9 mouse cellular contexts compared by ENCODE assay signal in genomic region chr10:62687032-62687674, GRCm38 (mm10). TPM values are rescaled to one million over a fixed set of nuclear protein-coding genes. Genes with fewer than 3 reads are reported as not detected.
DNase-seq lines count a peak whose midpoint lies in the region; ATAC-seq and TF ChIP-seq lines count a peak whose summit lies in the region.
"Had no signal": no experiment of that assay in that cellular context is flagged by ENCODE, and none has a peak within 500 bp of the region (broad histone marks: within the 10 kb centered on the region; RNA-seq: fewer than 3 reads in every experiment).

No protein-coding gene starts in this region.

- H3K4me3 ChIP-seq in embryonic facial prominence, embryonic 14.5 days (ENCODE audit: low read depth, low read length), result no peak overlapping the region
- H3K4me3 ChIP-seq in hindbrain, embryonic 14.5 days (replicated peaks; ENCODE audit: low read length), result no peak overlapping the region
- H3K4me3 ChIP-seq in midbrain, embryonic 15.5 days, result no peak overlapping the region
- no peak overlapping the region for H3K4me3 ChIP-seq in left cerebral cortex, adult 2 months

- ATAC-seq in embryonic facial prominence, embryonic 14.5 days (ENCODE audit: low read depth), result peak; percentile 85
- peak; percentile 88 for ATAC-seq in hindbrain, embryonic 14.5 days (ENCODE audit: low FRiP score)
- peak; percentile 89 for ATAC-seq in midbrain, embryonic 15.5 days (replicated peaks)

- TF ChIP-seq CTCF in left cerebral cortex, adult 2 months (IDR thresholded peaks at IDR 0.05), result no peak

- H3K27ac ChIP-seq in embryonic facial prominence, embryonic 14.5 days (replicated peaks; ENCODE audit: low read depth, low read length), result peak overlapping the region; percentile 45; the same call in 1 of the 2 replicates
- peak overlapping the region; percentile 38; the same call in 1 of the 2 replicates for H3K27ac ChIP-seq in hindbrain, embryonic 14.5 days
- peak overlapping the region; percentile 28; the same call in 1 of the 2 replicates for H3K27ac ChIP-seq in midbrain, embryonic 15.5 days
- no peak overlapping the region for H3K27ac ChIP-seq in left cerebral cortex, adult 2 months

- H3K9me3 ChIP-seq in embryonic facial prominence, embryonic 14.5 days (ENCODE audit: control insufficient read depth, low read length), result no peaks in the 10 kb centered on the region
- no peaks in the 10 kb centered on the region for H3K9me3 ChIP-seq in hindbrain, embryonic 14.5 days (ENCODE audit: control insufficient read depth, low read length)
- no peaks in the 10 kb centered on the region for H3K9me3 ChIP-seq in midbrain, embryonic 15.5 days

- peaks cover 8% of the 10 kb centered on the region for H3K4me1 ChIP-seq in embryonic facial prominence, embryonic 14.5 days (ENCODE audit: control insufficient read depth, insufficient read depth, low read length)
- peaks cover 14% of the 10 kb centered on the region for H3K4me1 ChIP-seq in hindbrain, embryonic 14.5 days (replicated peaks; ENCODE audit: control insufficient read depth, insufficient read depth, low read length)
- peaks cover 13% of the 10 kb centered on the region for H3K4me1 ChIP-seq in midbrain, embryonic 15.5 days

- DNase-seq in ZHBTc4 (ENCODE audit: low read depth, low spot score), result peak; percentile 32
- peak; percentile 85 for DNase-seq in embryonic facial prominence, embryonic 14.5 days (ENCODE audit: low spot score)
- peak; percentile 63 for DNase-seq in hindbrain, embryonic 14.5 days (ENCODE audit: low spot score)
- DNase-seq in heart, postnatal 25 days (ENCODE audit: low spot score), result no peak
- DNase-seq in cerebellum, adult 8-10 months, result no peak
- DNase-seq in left cerebral cortex, adult 2 months (ENCODE audit: extremely low spot score in 1 of 2, low spot score in 2 of 2), result no peak
- DNase-seq in layer of hippocampus, adult 8-10 months (ENCODE audit: low spot score in 2 of 2), result no peak
- DNase-seq: heart, postnatal 36 days had no signal

- intact Hi-C loops in heart, postnatal 25 days (cut with DNase I), result no loop called here
- intact Hi-C loops in left cerebral cortex, adult 2 months (cut with DNase I), result no loop called here

- no peaks in the 10 kb centered on the region for H3K36me3 ChIP-seq in embryonic facial prominence, embryonic 14.5 days (ENCODE audit: control insufficient read depth, insufficient read depth, low read length)
- no peaks in the 10 kb centered on the region for H3K36me3 ChIP-seq in hindbrain, embryonic 14.5 days (replicated peaks; ENCODE audit: control insufficient read depth, insufficient read depth)
- no peaks in the 10 kb centered on the region for H3K36me3 ChIP-seq in midbrain, embryonic 15.5 days (replicated peaks)

- no peaks in the 10 kb centered on the region for H3K27me3 ChIP-seq in embryonic facial prominence, embryonic 14.5 days (replicated peaks; ENCODE audit: control insufficient read depth, insufficient read depth, low read length)
- peaks cover 28% of the 10 kb centered on the region for H3K27me3 ChIP-seq in hindbrain, embryonic 14.5 days (ENCODE audit: control insufficient read depth, insufficient read depth, low read length)
- H3K27me3 ChIP-seq in midbrain, embryonic 15.5 days (replicated peaks), result peaks cover 20% of the 10 kb centered on the region; the same call in 1 of the 2 replicates

- H3K4me2 ChIP-seq in embryonic facial prominence, embryonic 14.5 days (ENCODE audit: low read depth, low read length), result 0 out of 2 replicates have a peak overlapping the region, but pooled peaks have one; percentile 10
- H3K4me2 ChIP-seq in hindbrain, embryonic 14.5 days (replicated peaks), result peak overlapping the region; percentile 25
- peak overlapping the region; percentile 17 for H3K4me2 ChIP-seq in midbrain, embryonic 15.5 days

- WGBS in embryonic facial prominence, embryonic 14.5 days, result 32% methylated on average over 8 of the region's 15 CpGs
- 11% methylated on average over 15 of the region's 15 CpGs for WGBS in hindbrain, embryonic 14.5 days
- 9% methylated on average over 14 of the region's 15 CpGs for WGBS in midbrain, embryonic 15.5 days

- H3K9ac ChIP-seq in embryonic facial prominence, embryonic 14.5 days (ENCODE audit: low read depth, low read length), result peak overlapping the region; percentile 21; the same call in 1 of the 2 replicates
- 0 out of 2 replicates have a peak overlapping the region, but pooled peaks have one; percentile 6 for H3K9ac ChIP-seq in hindbrain, embryonic 14.5 days
- no peak overlapping the region for H3K9ac ChIP-seq in midbrain, embryonic 15.5 days

RNA-seq across cellular contexts. Expression of gene Ddx50, which starts 36.1 kb away (rescaled TPM):
- polyA plus RNA-seq in embryonic facial prominence, embryonic 14.5 days (2014; fragmentation: Nextera tagmentation; extraction: Ambion mirVana), result 149 and 153 TPM in 2 replicates
- 87.5 and 90.1 TPM in 2 replicates for polyA plus RNA-seq in hindbrain, embryonic 14.5 days (2014; fragmentation: Nextera tagmentation; extraction: Ambion mirVana)
- 83.7 and 88.1 TPM in 2 replicates for polyA plus RNA-seq in midbrain, embryonic 15.5 days (2015; fragmentation: Nextera tagmentation; extraction: Ambion mirVana)
- total RNA-seq in heart, postnatal 25 days (2021), result 10 to 100 TPM; 48.2 to 51.7 TPM
- 10 to 100 TPM; 86.3 to 91.1 TPM for total RNA-seq in left cerebral cortex, adult 2 months (2021)
- total RNA-seq in layer of hippocampus, adult 8-10 months (2022), result 10 to 100 TPM; 79.4 to 94.0 (median 85.6) TPM

RNA-seq across cellular contexts. Expression of gene Stox1, which starts 38.8 kb away (rescaled TPM):
- 1.2 and 2.8 TPM in 2 replicates for polyA plus RNA-seq in embryonic facial prominence, embryonic 14.5 days (2014; fragmentation: Nextera tagmentation; extraction: Ambion mirVana)
- 4.3 and 5.2 TPM in 2 replicates for polyA plus RNA-seq in hindbrain, embryonic 14.5 days (2014; fragmentation: Nextera tagmentation; extraction: Ambion mirVana)
- 3.3 and 4.2 TPM in 2 replicates for polyA plus RNA-seq in midbrain, embryonic 15.5 days (2015; fragmentation: Nextera tagmentation; extraction: Ambion mirVana)
- total RNA-seq in heart, postnatal 25 days (2021), result under 1 TPM; 0.70 to 0.89 TPM
- 1 to 10 TPM; 4.2 to 5.8 TPM for total RNA-seq in left cerebral cortex, adult 2 months (2021)
- 1 to 10 TPM; 2.4 to 3.7 (median 2.5) TPM for total RNA-seq in layer of hippocampus, adult 8-10 months (2022)

Comparison
In these comparisons a context has a peak if more than half of its experiments do, and no peak if none do; other contexts are left out.
1. DNase-seq: peak in ZHBTc4 (single experiment), embryonic facial prominence, embryonic 14.5 days (single experiment) and hindbrain, embryonic 14.5 days (single experiment); none in heart, postnatal 25 days (single experiment), cerebellum, adult 8-10 months (single experiment), left cerebral cortex, adult 2 months (0 of 2) and layer of hippocampus, adult 8-10 months (0 of 2).
2. Peak in every context shown above with its lines, with median percentiles within 50 percentile points of each other: ATAC-seq and H3K4me2 ChIP-seq.